Mouse (Mus musculus) heart, embryonic 11.5 days (tissue): ENCODE measurements around the gene Endov. TPM values are rescaled to one million over a fixed set of nuclear protein-coding genes. Genes with fewer than 3 reads are reported as not detected.

Source experiments
- polyA plus RNA-seq: library from polyadenylated mRNA; unstranded; fragments of >200 nt; fragmentation: Nextera tagmentation; extraction: Ambion mirVana; gene quantifications from 2 replicates; pipeline ENCODE4 v1.2.1, GENCODE M21; 2014

Endov gene
- polyA plus RNA-seq, 1 experiment from 2014 or later, result 8.9 TPM

Other genes starting within 250 kb of the Endov start
- gene Gaa, start 223.5 kb upstream of the Endov start, polyA plus RNA-seq, result 49.6 and 62.9 TPM in 2 replicates
- gene Eif4a3, start 191.3 kb upstream of the Endov start, polyA plus RNA-seq, result 313 and 316 TPM in 2 replicates
- gene Card14, start 183.6 kb upstream of the Endov start, polyA plus RNA-seq, result 0.14 and 0.38 TPM in 2 replicates
- gene Sgsh, start 135.8 kb upstream of the Endov start, polyA plus RNA-seq, result 6.1 and 6.5 TPM in 2 replicates
- gene Slc26a11, start 135.8 kb upstream of the Endov start, polyA plus RNA-seq, result 9.4 and 10.2 TPM in 2 replicates
- 10.4 and 11.0 TPM in 2 replicates for gene Rnf213, start 98.2 kb upstream of the Endov start, polyA plus RNA-seq
- 0.72 and 0.90 TPM in 2 replicates for gene Nptx1, start 56.4 kb downstream of the Endov start, polyA plus RNA-seq
- 9.7 and 9.8 TPM in 2 replicates for gene Rptor, start 111.6 kb downstream of the Endov start, polyA plus RNA-seq